Mouse (Mus musculus): ENCODE data around the gene Vstm4. TPM values are rescaled to one million over a fixed set of nuclear protein-coding genes. Genes with fewer than 3 reads are reported as not detected.

The Vstm4 gene
- total and polyA plus RNA-seq, 2 experiments from 2014 or later: 9.2 to 11.4 TPM

GRCm38 (mm10) chr14:32861656-32862055 lies 5.1 kb downstream of the Vstm4 start:
- H3K4me3 ChIP-seq (ENCODE audit: low read depth, low read length): no peak overlapping the region
- peaks cover 6% of the 10 kb centered on the region; the same call in 1 of the 2 replicates for H3K27me3 ChIP-seq (ENCODE audit: insufficient read depth, low read length)
- H3K4me2 ChIP-seq (ENCODE audit: low read depth, low read length, poor library complexity, severe bottlenecking): no peak overlapping the region
- no peak overlapping the region for H3K9ac ChIP-seq (replicated peaks; ENCODE audit: low read length, poor library complexity, severe bottlenecking)
- no peak for ATAC-seq (ENCODE audit: low FRiP score)
- H3K9me3 ChIP-seq (ENCODE audit: low read length): no peaks in the 10 kb centered on the region
- no peaks in the 10 kb centered on the region for H3K36me3 ChIP-seq (ENCODE audit: insufficient read depth, low read length)
- no peak for DNase-seq (ENCODE audit: low spot score)
- H3K27ac ChIP-seq (ENCODE audit: low read depth, low read length): no peak overlapping the region
- 0 out of 2 replicates have a peak, but pooled peaks cover 3% of the 10 kb centered on the region for H3K4me1 ChIP-seq (ENCODE audit: insufficient read depth, low read length)
- no peak for TF ChIP-seq CTCF (IDR thresholded peaks at IDR 0.05)
- WGBS: 46% methylated on average over 2 of the region's 2 CpGs

GRCm38 (mm10) chr14:32865331-32865730 lies 8.8 kb downstream of the Vstm4 start:
- no peaks in the 10 kb centered on the region for H3K27me3 ChIP-seq (ENCODE audit: insufficient read depth, low read length)
- no peaks in the 10 kb centered on the region for H3K36me3 ChIP-seq (ENCODE audit: insufficient read depth, low read length)
- no peak for TF ChIP-seq CTCF (IDR thresholded peaks at IDR 0.05)
- no peaks in the 10 kb centered on the region for H3K4me1 ChIP-seq (ENCODE audit: insufficient read depth, low read length)
- no peaks in the 10 kb centered on the region for H3K9me3 ChIP-seq (ENCODE audit: low read length)
- no peak overlapping the region for H3K9ac ChIP-seq (replicated peaks; ENCODE audit: low read length, poor library complexity, severe bottlenecking)
- ATAC-seq (ENCODE audit: low FRiP score) (no peak), DNase-seq (ENCODE audit: low spot score) (no peak)
- H3K4me3 ChIP-seq (ENCODE audit: low read depth, low read length): no peak overlapping the region
- no peak overlapping the region for H3K4me2 ChIP-seq (ENCODE audit: low read depth, low read length, poor library complexity, severe bottlenecking)
- 72% methylated on average over 3 of the region's 3 CpGs for WGBS
- H3K27ac ChIP-seq (ENCODE audit: low read depth, low read length): no peak overlapping the region

DNA sequence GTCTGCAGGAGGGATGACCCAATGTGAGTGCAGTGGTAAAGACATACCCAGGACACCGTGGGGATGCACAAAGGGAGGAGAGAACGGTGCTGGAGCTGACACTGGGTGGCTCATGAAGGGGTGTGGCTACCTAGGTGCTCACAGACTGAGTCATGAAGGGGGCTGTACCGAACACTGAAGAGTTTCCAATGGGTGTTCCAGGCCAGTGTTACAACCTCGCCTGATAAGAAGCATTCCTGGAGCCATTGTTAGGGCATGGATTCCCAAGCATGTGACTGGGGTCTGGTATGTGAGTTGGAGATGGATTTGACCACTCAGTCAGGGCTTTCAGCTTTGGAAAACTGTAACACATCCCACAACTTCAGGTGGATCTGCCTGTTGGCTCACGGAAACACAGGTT lies 15.4 kb downstream of the Vstm4 start:
- no peak for TF ChIP-seq CTCF (IDR thresholded peaks at IDR 0.05)
- H3K4me3 ChIP-seq (ENCODE audit: low read depth, low read length): no peak overlapping the region
- no peaks in the 10 kb centered on the region for H3K27me3 ChIP-seq (ENCODE audit: insufficient read depth, low read length)
- H3K4me1 ChIP-seq (ENCODE audit: insufficient read depth, low read length): no peaks in the 10 kb centered on the region
- no peak overlapping the region for H3K27ac ChIP-seq (ENCODE audit: low read depth, low read length)
- no peak overlapping the region for H3K4me2 ChIP-seq (ENCODE audit: low read depth, low read length, poor library complexity, severe bottlenecking)
- no peaks in the 10 kb centered on the region for H3K36me3 ChIP-seq (ENCODE audit: insufficient read depth, low read length)
- whole genome bisulfite sequencing: 81% methylated on average over 5 of the region's 5 CpGs
- H3K9ac ChIP-seq (replicated peaks; ENCODE audit: low read length, poor library complexity, severe bottlenecking): no peak overlapping the region
- ATAC-seq (ENCODE audit: low FRiP score) (no peak), DNase-seq (ENCODE audit: low spot score) (no peak)
- H3K9me3 ChIP-seq (ENCODE audit: low read length): no peaks in the 10 kb centered on the region

DNA sequence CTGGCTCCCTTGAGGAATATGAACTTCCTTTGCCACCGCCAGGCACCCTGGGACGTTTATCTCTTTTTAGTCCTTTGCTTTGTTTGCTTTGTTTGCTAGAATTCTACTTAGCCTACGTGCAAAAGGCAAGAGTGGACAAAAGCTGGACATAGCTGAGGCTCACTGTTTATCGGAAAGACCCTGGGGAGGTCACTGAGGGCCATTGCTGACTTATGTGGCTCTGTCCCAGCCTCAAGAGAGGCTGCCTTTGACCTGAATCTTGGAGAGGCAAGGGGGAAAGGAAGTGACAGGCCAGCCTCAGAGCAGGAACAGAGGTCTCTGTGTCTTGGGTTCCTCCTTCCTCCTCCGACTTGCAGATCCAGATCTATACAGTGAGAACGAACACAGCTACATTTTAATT lies 21.0 kb downstream of the Vstm4 start:
- no peak overlapping the region for H3K27ac ChIP-seq (ENCODE audit: low read depth, low read length)
- no peaks in the 10 kb centered on the region for H3K27me3 ChIP-seq (ENCODE audit: insufficient read depth, low read length)
- no peak overlapping the region for H3K4me3 ChIP-seq (ENCODE audit: low read depth, low read length)
- no peaks in the 10 kb centered on the region for H3K9me3 ChIP-seq (ENCODE audit: low read length)
- ATAC-seq (ENCODE audit: low FRiP score) (no peak), DNase-seq (ENCODE audit: low spot score) (no peak)
- 63% methylated on average over 6 of the region's 6 CpGs for WGBS
- no peak overlapping the region for H3K9ac ChIP-seq (replicated peaks; ENCODE audit: low read length, poor library complexity, severe bottlenecking)
- no peaks in the 10 kb centered on the region; the same call in 1 of the 2 replicates for H3K4me1 ChIP-seq (ENCODE audit: insufficient read depth, low read length)
- no peak overlapping the region for H3K4me2 ChIP-seq (ENCODE audit: low read depth, low read length, poor library complexity, severe bottlenecking)
- H3K36me3 ChIP-seq (ENCODE audit: insufficient read depth, low read length): no peaks in the 10 kb centered on the region
- TF ChIP-seq CTCF (IDR thresholded peaks at IDR 0.05): no peak

DNA sequence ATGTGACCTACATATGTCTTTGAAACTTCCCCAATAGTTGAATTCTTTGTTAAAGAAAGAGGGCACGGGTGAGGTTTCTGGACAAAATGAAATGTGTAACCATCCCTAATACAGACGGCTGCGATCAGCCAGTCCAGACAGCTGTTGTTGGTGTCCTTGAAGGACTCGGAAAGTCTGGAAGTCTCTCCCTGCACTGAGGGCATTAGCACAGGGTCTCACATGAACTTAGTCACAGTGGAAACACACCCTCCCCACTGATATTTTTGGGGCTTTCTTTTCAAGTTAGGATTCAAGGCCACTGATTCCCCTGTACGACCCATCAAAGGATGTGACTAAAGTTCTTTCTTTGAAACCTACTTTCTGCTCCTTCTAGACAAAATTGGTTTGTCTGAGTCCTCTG lies 23.8 kb downstream of the Vstm4 start:
- no peaks in the 10 kb centered on the region; the same call in 1 of the 2 replicates for H3K4me1 ChIP-seq (ENCODE audit: insufficient read depth, low read length)
- DNase-seq (ENCODE audit: low spot score) (no peak), ATAC-seq (ENCODE audit: low FRiP score) (no peak)
- H3K27ac ChIP-seq (ENCODE audit: low read depth, low read length): no peak overlapping the region
- no peak overlapping the region for H3K4me2 ChIP-seq (ENCODE audit: low read depth, low read length, poor library complexity, severe bottlenecking)
- H3K36me3 ChIP-seq (ENCODE audit: insufficient read depth, low read length): no peaks in the 10 kb centered on the region
- H3K4me3 ChIP-seq (ENCODE audit: low read depth, low read length): no peak overlapping the region
- WGBS: 82% methylated on average over 5 of the region's 5 CpGs
- H3K9me3 ChIP-seq (ENCODE audit: low read length): no peaks in the 10 kb centered on the region
- no peak overlapping the region for H3K9ac ChIP-seq (replicated peaks; ENCODE audit: low read length, poor library complexity, severe bottlenecking)
- no peaks in the 10 kb centered on the region for H3K27me3 ChIP-seq (ENCODE audit: insufficient read depth, low read length)
- TF ChIP-seq CTCF (IDR thresholded peaks at IDR 0.05): no peak

DNA sequence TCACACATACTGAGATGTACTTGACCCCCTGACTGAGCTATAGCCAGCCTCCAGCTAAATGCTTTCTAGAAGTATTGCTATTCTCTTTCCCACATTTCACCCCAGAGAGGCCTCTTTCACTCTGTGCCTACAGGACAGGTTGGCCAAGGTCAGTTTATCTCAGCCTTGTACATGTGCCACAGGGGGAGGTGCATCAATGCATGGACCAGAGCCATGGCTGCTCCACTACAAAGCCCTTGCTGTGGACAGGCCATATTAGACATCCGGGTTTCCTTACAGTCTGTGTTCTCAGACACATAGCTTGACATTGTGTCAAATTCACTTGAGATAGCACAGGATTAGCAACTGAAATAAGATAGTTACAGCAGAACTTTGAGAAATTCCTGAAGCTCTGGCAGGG lies 25.1 kb downstream of the Vstm4 start:
- Histone ChIP-seq H3K27me3 (ENCODE audit: insufficient read depth, low read length) (no peaks in the 10 kb centered on the region), H3K4me2 (ENCODE audit: low read depth, low read length, poor library complexity, severe bottlenecking) (no peak overlapping the region), H3K9me3 (ENCODE audit: low read length) (no peaks in the 10 kb centered on the region), H3K36me3 (ENCODE audit: insufficient read depth, low read length) (no peaks in the 10 kb centered on the region), H3K4me1 (ENCODE audit: insufficient read depth, low read length) (no peaks in the 10 kb centered on the region; the same call in 1 of the 2 replicates), H3K4me3 (ENCODE audit: low read depth, low read length) (no peak overlapping the region), H3K9ac (replicated peaks; ENCODE audit: low read length, poor library complexity, severe bottlenecking) (no peak overlapping the region), H3K27ac (ENCODE audit: low read depth, low read length) (no peak overlapping the region)
- no peak for TF ChIP-seq CTCF (IDR thresholded peaks at IDR 0.05)
- WGBS: 79% methylated on average over 1 of the region's 1 CpGs
- ATAC-seq (ENCODE audit: low FRiP score) (no peak), DNase-seq (ENCODE audit: low spot score) (no peak)
